Mouse (Mus musculus) adrenal gland, adult 10 weeks (tissue): ENCODE data around the gene F2rl2. TPM values are rescaled to one million over a fixed set of nuclear protein-coding genes. Genes with fewer than 3 reads are reported as not detected.

Experiments used
- polyA plus RNA-seq: library from polyadenylated mRNA; stranded (reverse); fragments of 350-450 nt; fragmentation: Illumina TruSeq; extraction: RNeasy Lipid Tissue Mini Kit (QIAGEN cat#74804); gene quantifications from one replicate; pipeline ENCODE4 v1.2.3, GENCODE M21; 2014; ENCODE audit warnings: low read depth, low replicate concordance

F2rl2 gene
- 0.82 TPM for polyA plus RNA-seq

GRCm38 (mm10) chr13:95696654-95697163 is at the start of gene F2rl2:
Gene F2rl2 (plus strand): TSS chr13:95696853.

Other genes starting within 250 kb of the F2rl2 start
- not detected for gene S100z, start 218.1 kb upstream of the F2rl2 start, polyA plus RNA-seq
- not detected for gene F2rl1, start 171.6 kb upstream of the F2rl2 start, polyA plus RNA-seq
- 491 TPM for gene F2r, start 78.4 kb upstream of the F2rl2 start, polyA plus RNA-seq
- gene Iqgap2, start 195.1 kb downstream of the F2rl2 start, polyA plus RNA-seq, result 190 TPM